Mouse (Mus musculus) cerebellum, adult 11 months (tissue): ENCODE data around the gene Slc48a1.
A peak's percentile ranks its signal among the peaks of the same experiment; 100 is the strongest.

Experiments
- DNase-seq: peaks from one replicate; pipeline ENCODE4 v3.0.0; 2022

Gene Slc48a1

GRCm38 (mm10) chr15:97778311-97779098 lies at the start of gene Slc48a1:
Gene Slc48a1, plus strand, starts transcription at chr15:97778520.
- DNase-seq: no peak

- DNase-seq: no peak
Measured at GRCm38 (mm10) chr15:97728804-97729203, 49.5 kb upstream of the Slc48a1 start.

GRCm38 (mm10) chr15:97730365-97730764 lies 48.0 kb upstream of the Slc48a1 start:
- no peak for DNase-seq

- DNase-seq: no peak
Measured at GRCm38 (mm10) chr15:97731111-97731510, 47.2 kb upstream of the Slc48a1 start, which contains the start of gene Endou. Gene Endou, minus strand, starts transcription at chr15:97731339.

- DNase-seq: no peak
Measured at GRCm38 (mm10) chr15:97731988-97732387, 46.3 kb upstream of the Slc48a1 start.

GRCm38 (mm10) chr15:97738923-97739322 lies 39.4 kb upstream of the Slc48a1 start:
- DNase-seq: no peak

GRCm38 (mm10) chr15:97740283-97740732 lies 38.0 kb upstream of the Slc48a1 start:
- no peak for DNase-seq

- no peak for DNase-seq
Measured at GRCm38 (mm10) chr15:97741662-97742061, 36.7 kb upstream of the Slc48a1 start.

GRCm38 (mm10) chr15:97742074-97742473 lies 36.2 kb upstream of the Slc48a1 start:
- no peak for DNase-seq

GRCm38 (mm10) chr15:97742600-97742999 lies 35.7 kb upstream of the Slc48a1 start:
- DNase-seq: no peak

- no peak for DNase-seq
Measured at GRCm38 (mm10) chr15:97743210-97743609, 35.1 kb upstream of the Slc48a1 start.

GRCm38 (mm10) chr15:97743961-97744525 lies 34.3 kb upstream of the Slc48a1 start:
- DNase-seq: no peak

GRCm38 (mm10) chr15:97744930-97745329 lies 33.4 kb upstream of the Slc48a1 start:
- no peak for DNase-seq

- no peak for DNase-seq
Measured at GRCm38 (mm10) chr15:97745331-97745730, 33.0 kb upstream of the Slc48a1 start.

GRCm38 (mm10) chr15:97746278-97746677 lies 32.0 kb upstream of the Slc48a1 start:
- no peak for DNase-seq

- no peak for DNase-seq
Measured at GRCm38 (mm10) chr15:97746748-97747147, 31.6 kb upstream of the Slc48a1 start.

- DNase-seq: no peak
Measured at GRCm38 (mm10) chr15:97747486-97747885, 30.8 kb upstream of the Slc48a1 start.

- no peak for DNase-seq
Measured at GRCm38 (mm10) chr15:97748309-97748708, 30.0 kb upstream of the Slc48a1 start.

GRCm38 (mm10) chr15:97748964-97749363 lies 29.4 kb upstream of the Slc48a1 start:
- DNase-seq: no peak

- no peak for DNase-seq
Measured at GRCm38 (mm10) chr15:97749397-97749796, 28.9 kb upstream of the Slc48a1 start.

GRCm38 (mm10) chr15:97749841-97750240 lies 28.5 kb upstream of the Slc48a1 start:
- no peak for DNase-seq

GRCm38 (mm10) chr15:97750697-97751096 lies 27.6 kb upstream of the Slc48a1 start:
- DNase-seq: peak; percentile 36

- no peak for DNase-seq
Measured at GRCm38 (mm10) chr15:97751676-97752075, 26.6 kb upstream of the Slc48a1 start.

- no peak for DNase-seq
Measured at GRCm38 (mm10) chr15:97752491-97752890, 25.8 kb upstream of the Slc48a1 start.
